Mouse (Mus musculus): ENCODE data around the gene Ccdc136. TPM values are rescaled to one million over a fixed set of nuclear protein-coding genes. Genes with fewer than 3 reads are reported as not detected.

Gene Ccdc136
- total RNA-seq, 2 experiments from 2014 or later = 66.9 to 74.2 TPM

- H3K4me3 ChIP-seq = peak overlapping the region; percentile 39; the same call in 1 of the 2 replicates
- TF ChIP-seq CTCF (conservative IDR thresholded peaks at IDR 0.05) = no peak
- no peak overlapping the region for H3K27ac ChIP-seq
- DNase-seq (ENCODE audit: low spot score in 2 of 2) = no peak
Observed at GRCm38 (mm10) chr6:29433804-29434795, 38.0 kb downstream of the Ccdc136 start.

- Histone ChIP-seq H3K27ac (no peak overlapping the region; the same call in 1 of the 2 replicates), H3K4me3 (no peak overlapping the region)
- DNase-seq (ENCODE audit: low spot score in 2 of 2) = no peak
- no peak for TF ChIP-seq CTCF (conservative IDR thresholded peaks at IDR 0.05)
Observed at GRCm38 (mm10) chr6:29434911-29435691, 39.0 kb downstream of the Ccdc136 start.

- no peak for DNase-seq (ENCODE audit: low spot score in 2 of 2)
- no peak for TF ChIP-seq CTCF (conservative IDR thresholded peaks at IDR 0.05)
- Histone ChIP-seq H3K4me3 (no peak overlapping the region), H3K27ac (peak overlapping the region; percentile 15; the same call in 1 of the 2 replicates)
Observed at GRCm38 (mm10) chr6:29435940-29436451, 39.9 kb downstream of the Ccdc136 start.

GRCm38 (mm10) chr6:29436461-29436934, 40.4 kb downstream of the Ccdc136 start:
- Histone ChIP-seq H3K27ac (no peak overlapping the region), H3K4me3 (no peak overlapping the region)
- no peak for TF ChIP-seq CTCF (conservative IDR thresholded peaks at IDR 0.05)
- no peak for DNase-seq (ENCODE audit: low spot score in 2 of 2)

GRCm38 (mm10) chr6:29439251-29439650, 43.1 kb downstream of the Ccdc136 start:
- no peak for TF ChIP-seq CTCF (conservative IDR thresholded peaks at IDR 0.05)
- DNase-seq (ENCODE audit: low spot score in 2 of 2) = peak; percentile 20 to 21
- Histone ChIP-seq H3K27ac (0 out of 2 replicates have a peak overlapping the region, but pooled peaks have one; percentile 23), H3K4me3 (no peak overlapping the region)

GRCm38 (mm10) chr6:29439789-29440188, 43.7 kb downstream of the Ccdc136 start:
- no peak for TF ChIP-seq CTCF (conservative IDR thresholded peaks at IDR 0.05)
- no peak for DNase-seq (ENCODE audit: low spot score in 2 of 2)
- H3K27ac ChIP-seq = 0 out of 2 replicates have a peak overlapping the region, but pooled peaks have one; percentile 23
- no peak overlapping the region for H3K4me3 ChIP-seq

- Histone ChIP-seq H3K4me3 (no peak overlapping the region), H3K27ac (no peak overlapping the region)
- DNase-seq (ENCODE audit: low spot score in 2 of 2) = peak in 1 of 2 experiments; percentile 32
- TF ChIP-seq CTCF (conservative IDR thresholded peaks at IDR 0.05) = peak; percentile 81
Observed at GRCm38 (mm10) chr6:29444773-29445172, 48.7 kb downstream of the Ccdc136 start.

GRCm38 (mm10) chr6:29445354-29445753, 49.2 kb downstream of the Ccdc136 start:
- DNase-seq (ENCODE audit: low spot score in 2 of 2) = no peak
- Histone ChIP-seq H3K27ac (no peak overlapping the region), H3K4me3 (no peak overlapping the region)
- TF ChIP-seq CTCF (conservative IDR thresholded peaks at IDR 0.05) = no peak

- no peak for DNase-seq (ENCODE audit: low spot score in 2 of 2)
- TF ChIP-seq CTCF (conservative IDR thresholded peaks at IDR 0.05) = no peak
- Histone ChIP-seq H3K27ac (no peak overlapping the region), H3K4me3 (no peak overlapping the region)
Observed at GRCm38 (mm10) chr6:29449858-29450257, 53.7 kb downstream of the Ccdc136 start.

- Histone ChIP-seq H3K4me3 (no peak overlapping the region), H3K27ac (no peak overlapping the region)
- no peak for DNase-seq (ENCODE audit: low spot score in 2 of 2)
- TF ChIP-seq CTCF (conservative IDR thresholded peaks at IDR 0.05) = no peak
Observed at GRCm38 (mm10) chr6:29450667-29451066, 54.6 kb downstream of the Ccdc136 start.

- Histone ChIP-seq H3K27ac (no peak overlapping the region), H3K4me3 (no peak overlapping the region)
- no peak; the same call in 1 of the 2 replicates for TF ChIP-seq CTCF (conservative IDR thresholded peaks at IDR 0.05)
- DNase-seq (ENCODE audit: low spot score in 2 of 2) = no peak
Observed at GRCm38 (mm10) chr6:29461502-29461901, 65.4 kb downstream of the Ccdc136 start.

GRCm38 (mm10) chr6:29463388-29463787, 67.3 kb downstream of the Ccdc136 start:
- no peak overlapping the region for H3K27ac ChIP-seq
- no peak for DNase-seq (ENCODE audit: low spot score in 2 of 2)
- no peak overlapping the region for H3K4me3 ChIP-seq
- TF ChIP-seq CTCF (conservative IDR thresholded peaks at IDR 0.05) = no peak

All from layer of hippocampus, adult 2 months (tissue).